Mouse (Mus musculus): ENCODE measurements around the gene Plekhb1. TPM values are rescaled to one million over a fixed set of nuclear protein-coding genes. Genes with fewer than 3 reads are reported as not detected.
A peak's percentile ranks its signal among the peaks of the same experiment; 100 is the strongest.

Plekhb1 gene
- polyA plus RNA-seq, 1 experiment, result 197 TPM

DNA sequence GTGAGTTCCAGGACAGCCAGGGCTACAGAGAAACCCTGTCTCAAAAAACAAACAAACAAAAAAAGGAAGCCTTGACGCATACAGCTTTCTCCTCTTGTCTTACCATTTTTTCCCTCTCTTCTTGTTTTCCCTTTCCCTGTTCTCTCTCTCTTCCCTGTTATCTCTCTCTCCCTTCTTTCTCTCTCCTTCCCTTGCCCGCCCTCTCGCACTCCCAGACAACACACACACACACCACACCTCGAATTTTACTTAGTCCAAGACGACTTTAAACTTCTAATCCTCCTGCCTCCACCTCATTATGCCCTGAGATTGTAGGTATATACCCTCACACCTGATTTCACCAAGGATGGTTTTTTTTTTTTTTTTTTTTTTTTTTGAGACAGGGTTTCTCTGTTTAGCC is 21.9 kb upstream of the Plekhb1 start:
- WGBS, result 65% methylated on average over 5 of the region's 5 CpGs

DNA sequence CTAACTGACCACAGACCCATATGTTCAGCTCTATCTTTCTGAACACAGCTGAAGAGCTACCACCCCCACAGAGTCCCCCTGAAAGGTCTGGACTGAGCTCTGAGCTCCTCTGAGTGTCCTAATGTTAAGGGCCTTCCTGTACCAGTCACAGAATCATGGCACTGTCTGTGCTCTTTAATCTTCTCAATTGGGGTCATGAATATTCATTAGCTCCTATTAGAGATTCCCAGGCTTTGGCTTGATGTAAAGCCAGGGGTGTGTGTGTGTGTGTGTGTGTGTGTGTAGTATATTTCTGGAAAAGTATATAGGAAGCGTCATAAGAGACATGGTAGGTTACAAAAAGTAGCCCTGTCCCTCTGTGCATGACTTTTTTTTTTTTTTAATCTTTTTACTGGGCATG is 21.0 kb upstream of the Plekhb1 start:
- H3K4me1 ChIP-seq (ENCODE audit: control insufficient read depth, insufficient read depth, low read length), result no peaks in the 10 kb centered on the region
- H3K4me3 ChIP-seq (replicated peaks; ENCODE audit: extremely low read depth, low read depth, low read length), result no peak overlapping the region
- DNase-seq, result no peak
- 100% methylated on average over 1 of the region's 1 CpGs for WGBS
- TF ChIP-seq CTCF (IDR thresholded peaks at IDR 0.05; ENCODE audit: insufficient read depth, low read length), result no peak
- TF ChIP-seq POLR2A (IDR thresholded peaks at IDR 0.05; ENCODE audit: borderline replicate concordance, extremely low read depth, low read depth, low read length), result no peak

More for the DNA sequence above, 21.9 kb upstream of the Plekhb1 start:
- H3K4me1 ChIP-seq (ENCODE audit: control insufficient read depth, insufficient read depth, low read length), result no peaks in the 10 kb centered on the region
- TF ChIP-seq POLR2A (IDR thresholded peaks at IDR 0.05; ENCODE audit: borderline replicate concordance, extremely low read depth, low read depth, low read length) (no peak), CTCF (IDR thresholded peaks at IDR 0.05; ENCODE audit: insufficient read depth, low read length) (no peak)
- H3K4me3 ChIP-seq (replicated peaks; ENCODE audit: extremely low read depth, low read depth, low read length), result no peak overlapping the region
- DNase-seq, result no peak

DNA sequence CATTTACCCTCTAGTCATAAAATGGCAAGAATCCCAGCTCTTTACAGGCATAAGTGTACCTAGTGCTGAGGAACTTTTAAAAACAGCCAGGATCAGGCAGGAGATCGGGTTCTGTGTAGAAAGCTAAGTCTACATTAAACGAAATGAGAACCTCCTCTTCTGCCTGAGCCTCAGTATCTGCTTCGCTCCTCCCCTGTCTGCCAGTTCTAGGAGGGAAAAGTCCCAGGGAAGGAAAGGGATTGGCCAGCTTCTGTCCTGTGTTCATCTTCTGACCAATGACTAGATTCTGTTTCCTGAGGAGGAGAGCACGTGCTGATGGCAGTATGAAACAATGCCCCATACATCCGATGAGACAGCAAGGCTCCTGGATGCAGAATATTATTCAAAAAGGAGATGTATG is 18.9 kb upstream of the Plekhb1 start:
- Histone ChIP-seq H3K4me3 (replicated peaks; ENCODE audit: extremely low read depth, low read depth, low read length) (no peak overlapping the region), H3K4me1 (ENCODE audit: control insufficient read depth, insufficient read depth, low read length) (no peaks in the 10 kb centered on the region)
- no peak for DNase-seq
- TF ChIP-seq CTCF (IDR thresholded peaks at IDR 0.05; ENCODE audit: insufficient read depth, low read length) (no peak), POLR2A (IDR thresholded peaks at IDR 0.05; ENCODE audit: borderline replicate concordance, extremely low read depth, low read depth, low read length) (no peak)
- WGBS, result 46% methylated on average over 5 of the region's 5 CpGs

DNA sequence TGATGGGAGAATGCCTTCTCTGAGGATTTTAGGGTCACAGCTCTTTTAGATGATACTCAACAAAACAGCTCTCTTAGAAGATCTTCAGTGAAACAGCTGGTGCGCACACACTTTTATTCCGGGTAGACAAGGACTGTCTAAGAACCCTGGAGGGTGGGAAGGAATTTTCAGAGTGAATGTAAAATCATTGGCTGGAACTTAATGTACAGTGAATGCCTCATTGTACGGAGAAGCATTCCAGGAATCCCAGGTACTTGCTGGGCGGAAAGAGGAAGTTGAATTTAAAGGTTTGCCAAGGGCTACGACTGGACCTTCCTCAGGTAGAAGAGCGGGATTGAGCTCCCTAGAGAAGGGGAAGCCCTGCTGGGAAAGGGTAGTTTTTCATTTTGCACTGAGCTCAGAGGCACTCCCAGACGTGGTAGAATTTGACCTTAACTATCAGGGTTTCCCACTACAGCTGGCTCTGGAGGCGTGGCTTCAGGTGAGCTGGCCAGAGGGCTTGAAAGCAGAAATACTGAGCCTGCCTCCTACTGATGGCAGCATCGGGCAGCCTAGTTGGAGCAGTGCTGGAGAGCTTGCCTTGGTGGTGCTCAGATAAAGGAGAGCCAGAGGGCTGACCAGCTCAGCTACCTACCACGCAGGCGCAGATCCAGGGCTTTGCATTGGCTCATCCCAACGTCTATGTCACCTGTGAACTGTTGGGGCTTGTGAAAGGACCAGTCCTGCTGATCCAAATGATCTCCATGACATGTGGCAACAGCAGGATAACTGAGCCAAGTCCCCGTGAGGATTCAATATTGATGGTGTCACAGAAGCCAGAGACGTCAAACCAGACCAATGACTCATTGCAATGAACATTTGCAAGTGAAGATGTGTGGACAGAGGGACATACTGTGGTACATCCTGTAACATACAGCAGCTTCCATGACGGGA is 17.0 kb upstream of the Plekhb1 start:
- TF ChIP-seq POLR2A (IDR thresholded peaks at IDR 0.05; ENCODE audit: borderline replicate concordance, extremely low read depth, low read depth, low read length) (no peak), CTCF (IDR thresholded peaks at IDR 0.05; ENCODE audit: insufficient read depth, low read length) (no peak)
- Histone ChIP-seq H3K4me1 (ENCODE audit: control insufficient read depth, insufficient read depth, low read length) (no peaks in the 10 kb centered on the region), H3K4me3 (replicated peaks; ENCODE audit: extremely low read depth, low read depth, low read length) (no peak overlapping the region)
- no peak for DNase-seq
- 55% methylated on average over 15 of the region's 15 CpGs for WGBS

DNA sequence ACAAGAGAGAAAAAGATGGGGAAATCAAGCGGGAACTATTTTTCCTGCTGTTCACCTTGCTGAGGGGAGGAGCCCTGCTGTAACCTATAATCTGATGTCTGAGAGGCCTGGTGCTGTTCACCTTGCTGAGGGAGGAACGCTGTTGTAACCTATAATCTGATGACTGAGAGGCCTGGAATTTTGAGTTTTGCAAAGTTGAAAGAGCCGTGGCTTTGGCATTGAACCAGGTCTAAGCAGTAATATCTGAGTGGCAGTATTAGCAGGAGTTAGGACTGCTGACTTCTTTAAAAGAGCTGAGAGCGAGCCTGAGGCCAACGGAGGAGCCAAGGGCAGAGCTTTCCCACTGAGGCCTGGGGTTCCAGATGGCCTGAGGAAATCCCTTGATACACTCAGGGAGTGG is 15.8 kb upstream of the Plekhb1 start:
- Histone ChIP-seq H3K4me1 (ENCODE audit: control insufficient read depth, insufficient read depth, low read length) (no peaks in the 10 kb centered on the region), H3K4me3 (replicated peaks; ENCODE audit: extremely low read depth, low read depth, low read length) (no peak overlapping the region)
- WGBS, result 62% methylated on average over 5 of the region's 5 CpGs
- DNase-seq, result no peak
- no peak for TF ChIP-seq POLR2A (IDR thresholded peaks at IDR 0.05; ENCODE audit: borderline replicate concordance, extremely low read depth, low read depth, low read length)
- TF ChIP-seq CTCF (IDR thresholded peaks at IDR 0.05; ENCODE audit: insufficient read depth, low read length), result no peak

DNA sequence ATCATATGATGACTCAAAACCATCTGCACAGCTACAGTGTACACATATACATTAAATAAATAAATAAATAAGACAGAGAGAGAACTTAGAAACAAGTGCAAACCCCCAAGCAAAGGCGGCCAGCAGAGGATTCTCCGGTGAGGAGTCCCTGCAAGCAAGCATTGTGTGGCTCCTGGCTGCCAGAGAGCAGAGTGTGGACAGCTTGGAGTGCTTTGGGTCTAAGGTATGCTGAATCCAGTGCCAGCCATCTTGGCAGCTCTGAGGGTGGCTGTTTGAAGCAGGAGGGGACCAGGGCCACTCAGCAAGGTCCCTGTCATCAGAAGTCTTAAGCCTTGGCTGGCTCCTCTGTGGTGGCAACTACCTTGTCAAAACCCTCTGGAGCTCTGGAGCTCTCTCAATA is 12.7 kb upstream of the Plekhb1 start:
- TF ChIP-seq CTCF (IDR thresholded peaks at IDR 0.05; ENCODE audit: insufficient read depth, low read length) (no peak), POLR2A (IDR thresholded peaks at IDR 0.05; ENCODE audit: borderline replicate concordance, extremely low read depth, low read depth, low read length) (no peak)
- 94% methylated on average over 2 of the region's 2 CpGs for WGBS
- no peak for DNase-seq
- Histone ChIP-seq H3K4me3 (replicated peaks; ENCODE audit: extremely low read depth, low read depth, low read length) (no peak overlapping the region), H3K4me1 (ENCODE audit: control insufficient read depth, insufficient read depth, low read length) (no peaks in the 10 kb centered on the region)

DNA sequence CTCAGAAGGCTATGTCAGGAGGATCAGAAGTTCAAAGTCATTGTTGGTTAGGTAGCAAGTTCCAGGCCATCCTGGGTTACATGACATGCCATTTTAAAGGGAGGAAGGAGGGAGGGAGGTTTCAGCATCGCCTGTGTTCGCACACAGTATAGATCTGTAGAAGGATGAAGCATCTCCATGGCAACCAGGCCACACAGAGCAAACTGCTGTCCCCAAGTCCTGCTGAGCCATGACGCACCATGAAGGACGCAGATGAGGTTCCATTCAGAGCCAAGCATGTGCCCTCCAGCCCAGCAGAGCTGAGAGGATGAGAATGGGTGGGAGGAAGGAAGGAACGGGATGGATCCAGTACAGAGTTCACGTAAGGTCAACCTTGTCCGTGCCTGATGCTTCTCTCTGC is 11.2 kb upstream of the Plekhb1 start:
- TF ChIP-seq POLR2A (IDR thresholded peaks at IDR 0.05; ENCODE audit: borderline replicate concordance, extremely low read depth, low read depth, low read length) (no peak), CTCF (IDR thresholded peaks at IDR 0.05; ENCODE audit: insufficient read depth, low read length) (no peak)
- no peak for DNase-seq
- 67% methylated on average over 7 of the region's 7 CpGs for WGBS
- no peaks in the 10 kb centered on the region for H3K4me1 ChIP-seq (ENCODE audit: control insufficient read depth, insufficient read depth, low read length)
- H3K4me3 ChIP-seq (replicated peaks; ENCODE audit: extremely low read depth, low read depth, low read length), result no peak overlapping the region

DNA sequence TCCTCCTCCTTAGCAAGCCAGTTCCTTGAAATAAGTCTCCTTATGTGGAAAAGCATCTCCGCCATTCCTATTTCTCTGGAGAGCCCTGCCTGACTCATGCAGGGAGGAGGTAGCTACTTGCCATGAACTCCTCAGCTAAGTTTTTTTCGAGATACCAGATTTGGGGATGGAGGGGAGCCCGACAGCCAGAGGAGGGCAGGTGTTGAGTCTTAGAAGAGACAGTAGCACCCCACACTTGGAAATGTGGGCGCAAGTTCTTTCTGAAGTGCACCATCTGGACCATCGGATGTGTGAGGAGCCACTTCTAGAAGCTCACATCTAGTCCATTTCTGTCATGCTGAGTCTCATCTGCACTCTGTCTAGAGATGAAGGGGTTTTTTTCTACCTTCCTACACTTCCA is 8.4 kb upstream of the Plekhb1 start:
- Histone ChIP-seq H3K4me1 (ENCODE audit: control insufficient read depth, insufficient read depth, low read length) (no peaks in the 10 kb centered on the region), H3K4me3 (replicated peaks; ENCODE audit: extremely low read depth, low read depth, low read length) (no peak overlapping the region)
- DNase-seq, result no peak
- no peak for TF ChIP-seq POLR2A (IDR thresholded peaks at IDR 0.05; ENCODE audit: borderline replicate concordance, extremely low read depth, low read depth, low read length)
- 82% methylated on average over 5 of the region's 5 CpGs for WGBS

DNA sequence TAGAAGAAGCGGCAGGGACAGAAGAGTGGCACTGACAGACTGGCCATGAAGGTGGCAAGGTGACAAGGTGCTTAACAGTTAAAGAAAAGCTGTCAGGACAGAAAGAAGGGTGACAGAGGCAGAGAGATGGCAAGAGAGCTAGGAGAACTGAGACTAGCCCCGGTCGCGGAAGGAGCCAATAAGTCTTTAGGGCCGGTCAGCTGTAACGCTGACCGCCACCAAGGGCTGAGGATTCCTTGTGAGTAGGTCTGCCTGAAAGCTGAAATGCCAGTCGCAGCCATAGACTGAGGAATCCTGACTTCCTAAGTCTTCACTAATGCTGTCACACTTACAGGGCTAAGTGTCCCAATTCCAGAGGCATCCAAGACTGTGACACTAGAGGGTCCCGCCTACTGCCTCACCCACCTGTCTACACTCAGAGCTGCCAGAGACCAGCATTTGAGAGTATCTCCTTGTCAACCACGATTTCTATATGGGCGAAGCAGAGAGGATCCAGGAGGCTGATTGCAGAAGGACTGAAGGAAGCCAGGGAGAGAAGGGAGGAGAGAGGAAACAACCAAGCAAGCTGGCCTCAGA is 1.6 kb upstream of the Plekhb1 start:
- TF ChIP-seq CTCF (IDR thresholded peaks at IDR 0.05; ENCODE audit: insufficient read depth, low read length) (no peak), POLR2A (IDR thresholded peaks at IDR 0.05; ENCODE audit: borderline replicate concordance, extremely low read depth, low read depth, low read length) (no peak)
- 68% methylated on average over 11 of the region's 11 CpGs for WGBS

DNA sequence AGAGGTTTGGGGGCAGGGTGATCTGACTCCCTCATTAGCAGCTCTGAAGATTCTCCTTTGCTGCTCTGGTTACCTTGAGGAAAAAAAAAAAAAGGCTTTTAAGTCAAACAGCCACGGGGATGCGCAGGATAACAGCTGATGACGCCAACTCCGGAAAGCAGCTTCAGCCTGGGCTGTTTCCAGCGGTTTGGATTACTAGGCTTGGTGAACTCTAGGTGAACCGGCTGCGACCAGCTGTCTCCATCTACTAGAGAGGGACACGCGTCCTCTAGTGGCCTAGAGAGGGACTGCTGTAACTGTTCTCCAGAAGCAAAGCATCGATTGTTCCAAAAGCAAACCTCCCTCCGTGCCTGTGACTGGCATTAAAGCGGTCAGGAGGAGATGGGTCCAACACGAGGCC is 976 bp upstream of the Plekhb1 start:
- peak; percentile 83 for DNase-seq
- Histone ChIP-seq H3K4me1 (ENCODE audit: control insufficient read depth, insufficient read depth, low read length) (0 out of 2 replicates have a peak, but pooled peaks cover 3% of the 10 kb centered on the region), H3K4me3 (replicated peaks; ENCODE audit: extremely low read depth, low read depth, low read length) (no peak overlapping the region)
- 1% methylated on average over 13 of the region's 13 CpGs for WGBS
- peak; percentile 99 for TF ChIP-seq CTCF (IDR thresholded peaks at IDR 0.05; ENCODE audit: insufficient read depth, low read length)
- TF ChIP-seq POLR2A (IDR thresholded peaks at IDR 0.05; ENCODE audit: borderline replicate concordance, extremely low read depth, low read depth, low read length), result no peak

More for the DNA sequence above, 1.6 kb upstream of the Plekhb1 start:
- no peak for DNase-seq
- no peak overlapping the region for H3K4me3 ChIP-seq (replicated peaks; ENCODE audit: extremely low read depth, low read depth, low read length)
- 0 out of 2 replicates have a peak, but pooled peaks cover 3% of the 10 kb centered on the region for H3K4me1 ChIP-seq (ENCODE audit: control insufficient read depth, insufficient read depth, low read length)

Measured in lung, adult 2 months (tissue).